Mouse (Mus musculus) left cerebral cortex, postnatal 4 days (tissue): ENCODE data around the gene Specc1. TPM values are rescaled to one million over a fixed set of nuclear protein-coding genes. Genes with fewer than 3 reads are reported as not detected.

Experiments
- DNase-seq: peaks from one replicate; pipeline ENCODE4 v3.0.0-alpha.2; 2022
- intact Hi-C: fragments of 180-260 bp; cut with DNase I; formaldehyde crosslinking; loops from one replicate; pipeline ENCODE4 v1.15.1; 2025
- total RNA-seq, 2 experiments: library from RNA; stranded (reverse); gene quantifications; 2 replicates each; pipeline ENCODE4 v1.2.3; 2021

Specc1 gene
- total RNA-seq, 2 experiments from 2014 or later = 24.8 to 27.6 TPM

- intact Hi-C loops = no loop called here
- no peak for DNase-seq
These were observed 55.5 kb downstream of the Specc1 start for GRCm38 (mm10) chr11:62012039-62012438.

GRCm38 (mm10) chr11:62013449-62013848 is 56.9 kb downstream of the Specc1 start:
- intact Hi-C loops = no loop called here
- DNase-seq = no peak

GRCm38 (mm10) chr11:62015071-62015654 is 58.6 kb downstream of the Specc1 start:
- no peak for DNase-seq
- intact Hi-C loops = no loop called here

- intact Hi-C loops = no loop called here
- no peak for DNase-seq
These were observed 60.4 kb downstream of the Specc1 start for GRCm38 (mm10) chr11:62016985-62017384.

GRCm38 (mm10) chr11:62018315-62019205 is 62.0 kb downstream of the Specc1 start:
- DNase-seq = no peak
- intact Hi-C loops = no loop called here

- intact Hi-C loops = no loop called here
These were observed 63.3 kb downstream of the Specc1 start for GRCm38 (mm10) chr11:62019857-62020256.

GRCm38 (mm10) chr11:62020898-62021297 is 64.3 kb downstream of the Specc1 start:
- intact Hi-C loops = no loop called here
- DNase-seq = no peak

More at GRCm38 (mm10) chr11:62019857-62020256, 63.3 kb downstream of the Specc1 start:
- no peak for DNase-seq

- DNase-seq = no peak
- intact Hi-C loops = no loop called here
These were observed 65.5 kb downstream of the Specc1 start for GRCm38 (mm10) chr11:62022105-62022504.

- intact Hi-C loops = no loop called here
- no peak for DNase-seq
These were observed 66.3 kb downstream of the Specc1 start for GRCm38 (mm10) chr11:62022718-62023493.

GRCm38 (mm10) chr11:62023494-62024233 is 67.1 kb downstream of the Specc1 start:
- intact Hi-C loops = no loop called here
- no peak for DNase-seq

GRCm38 (mm10) chr11:62024234-62024601 is 67.7 kb downstream of the Specc1 start:
- intact Hi-C loops = no loop called here
- no peak for DNase-seq

- no peak for DNase-seq
- intact Hi-C loops = no loop called here
These were observed 68.4 kb downstream of the Specc1 start for GRCm38 (mm10) chr11:62024952-62025351.

GRCm38 (mm10) chr11:62025770-62026169 is 69.2 kb downstream of the Specc1 start:
- intact Hi-C loops = no loop called here
- DNase-seq = no peak

- peak; percentile 72 for DNase-seq
- intact Hi-C loops = no loop called here
These were observed 69.8 kb downstream of the Specc1 start for GRCm38 (mm10) chr11:62026345-62026815.

- DNase-seq = no peak
- intact Hi-C loops = no loop called here
These were observed 70.7 kb downstream of the Specc1 start for GRCm38 (mm10) chr11:62027271-62027670.

- no peak for DNase-seq
- intact Hi-C loops = no loop called here
These were observed 71.1 kb downstream of the Specc1 start for GRCm38 (mm10) chr11:62027705-62028104.

GRCm38 (mm10) chr11:62029171-62029570 is 72.6 kb downstream of the Specc1 start:
- intact Hi-C loops = no loop called here
- no peak for DNase-seq

GRCm38 (mm10) chr11:62034564-62034963 is 78.0 kb downstream of the Specc1 start:
- DNase-seq = no peak
- intact Hi-C loops = no loop called here

GRCm38 (mm10) chr11:62035220-62035619 is 78.7 kb downstream of the Specc1 start:
- DNase-seq = no peak
- intact Hi-C loops = no loop called here

GRCm38 (mm10) chr11:62040122-62040521 is 83.6 kb downstream of the Specc1 start:
- no peak for DNase-seq
- intact Hi-C loops = no loop called here
